Comparison of ENCODE assay signal across 23 mouse cellular contexts in the genomic region with DNA sequence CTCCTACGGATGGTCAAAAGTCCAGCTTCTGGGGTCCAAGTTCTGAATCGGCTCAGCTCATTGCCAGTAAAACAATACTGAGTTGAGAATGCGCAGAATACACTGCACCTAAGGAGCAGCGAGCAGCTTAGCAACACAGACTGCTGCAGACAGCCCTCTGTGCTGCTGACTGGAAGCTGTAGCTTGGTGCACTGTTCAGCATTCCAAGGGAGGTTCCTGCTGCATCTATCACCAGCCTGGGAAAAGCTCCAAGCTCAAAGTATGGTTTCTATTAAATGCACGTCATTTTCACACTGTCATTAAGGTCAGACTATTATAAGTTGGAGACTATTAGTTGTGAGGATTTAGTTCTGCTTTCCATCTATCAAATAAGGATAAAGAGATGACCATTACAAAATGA. TPM values are rescaled to one million over a fixed set of nuclear protein-coding genes. Genes with fewer than 3 reads are reported as not detected.
DNase-seq lines count a peak whose midpoint lies in the region; TF ChIP-seq lines count a peak whose summit lies in the region.
"Had no signal": no experiment of that assay in that cellular context is flagged by ENCODE, and none has a peak within 500 bp of the region (broad histone marks: within the 10 kb centered on the region; RNA-seq: fewer than 3 reads in every experiment).

No protein-coding gene starts in this region.

- intact Hi-C loops in heart, postnatal 25 days (cut with DNase I), result no loop called here

- peak overlapping the region; percentile 52 for H3K27ac ChIP-seq in layer of hippocampus, adult 2 months
- H3K27ac ChIP-seq in hindbrain, embryonic 10.5 days, result no peak overlapping the region
- H3K27ac ChIP-seq: embryonic facial prominence, embryonic 13.5 days; hindbrain, embryonic 12.5 days; kidney, postnatal 0 days; neural tube, embryonic 12.5 days; stomach, embryonic 15.5 days had no signal

- H3K27me3 ChIP-seq in hindbrain, embryonic 10.5 days (ENCODE audit: insufficient read depth, poor library complexity, severe bottlenecking), result no peaks in the 10 kb centered on the region
- H3K27me3 ChIP-seq: embryonic facial prominence, embryonic 13.5 days; hindbrain, embryonic 12.5 days; neural tube, embryonic 12.5 days; Patski; stomach, embryonic 15.5 days had no signal

- TF ChIP-seq CTCF in layer of hippocampus, adult 2 months (conservative IDR thresholded peaks at IDR 0.05), result no peak

- 86% methylated on average over 5 of the region's 5 CpGs for WGBS in hindbrain, embryonic 10.5 days

- peaks cover 29% of the 10 kb centered on the region for H3K4me1 ChIP-seq in hindbrain, embryonic 10.5 days (replicated peaks)

- H3K4me3 ChIP-seq in layer of hippocampus, adult 2 months, result no peak overlapping the region
- H3K4me3 ChIP-seq in hindbrain, embryonic 10.5 days, result no peak overlapping the region
- H3K4me3 ChIP-seq: embryonic facial prominence, embryonic 13.5 days; hindbrain, embryonic 12.5 days; neural tube, embryonic 12.5 days; stomach, embryonic 15.5 days had no signal

- peak; percentile 34 for DNase-seq in heart, postnatal 4 days
- no peak for DNase-seq in heart, postnatal 25 days (ENCODE audit: low spot score)
- DNase-seq in layer of hippocampus, adult 2 months (ENCODE audit: low spot score in 2 of 2), result no peak
- DNase-seq in layer of hippocampus, postnatal 10 days (ENCODE audit: low spot score in 2 of 2), result no peak
- peak; percentile 44 for DNase-seq in right cerebral cortex, adult 18-20 months
- DNase-seq in right cerebral cortex, postnatal 36 days (ENCODE audit: low spot score in 2 of 2), result no peak
- DNase-seq in kidney, postnatal 36 days, result peak; percentile 37 to 43
- no peak for DNase-seq in hindbrain, embryonic 10.5 days (ENCODE audit: low spot score)
- DNase-seq: adrenal gland, adult 2 months; cerebellum, adult 11-12 months; cerebellum, postnatal 10 days; gastrocnemius, postnatal 10 days; heart, adult 11 months; liver; lung, postnatal 36 days; midbrain, embryonic 14.5 days; thymus, adult 2 months had no signal

- H3K36me3 ChIP-seq in hindbrain, embryonic 10.5 days, result no peaks in the 10 kb centered on the region
- H3K36me3 ChIP-seq: embryonic facial prominence, embryonic 13.5 days; hindbrain, embryonic 12.5 days; neural tube, embryonic 12.5 days; stomach, embryonic 15.5 days had no signal

- no peaks in the 10 kb centered on the region for H3K9me3 ChIP-seq in hindbrain, embryonic 10.5 days
- H3K9me3 ChIP-seq: embryonic facial prominence, embryonic 13.5 days; hindbrain, embryonic 12.5 days; neural tube, embryonic 12.5 days; stomach, embryonic 15.5 days had no signal

RNA-seq across cellular contexts. Expression of a gene that starts 4.1 kb away (rescaled TPM):
- total RNA-seq in heart, postnatal 4 days (2021), result 1 to 10 TPM; 6.5 to 8.1 TPM
- 1 to 10 TPM; 8.0 to 8.4 TPM for total RNA-seq in heart, postnatal 25 days (2021)
- total RNA-seq in layer of hippocampus, adult 2 months (2021), result 10 to 100 TPM in 1 of 2 experiments, 1 to 10 TPM in 1; 8.0 to 12.2 TPM
- 10 to 100 TPM in 1 of 2 experiments, 1 to 10 TPM in 1; 8.1 to 11.9 TPM for total RNA-seq in layer of hippocampus, postnatal 10 days (2021)
- polyA plus RNA-seq in hindbrain, embryonic 10.5 days (2016; fragmentation: Nextera tagmentation; extraction: Ambion mirVana), result 19.9 and 22.9 TPM in 2 replicates

Comparison
In these comparisons a context has a peak if more than half of its experiments do, and no peak if none do; other contexts are left out.
1. DNase-seq: peak in heart, postnatal 4 days (single experiment), right cerebral cortex, adult 18-20 months (single experiment) and kidney, postnatal 36 days (2 of 2); none in heart, postnatal 25 days (single experiment), layer of hippocampus, adult 2 months (0 of 2), layer of hippocampus, postnatal 10 days (0 of 2), right cerebral cortex, postnatal 36 days (0 of 2) and hindbrain, embryonic 10.5 days (single experiment).